Mouse (Mus musculus) forebrain, postnatal 0 days (tissue): Measurements from ENCODE around the gene Afdn. TPM values are rescaled to one million over a fixed set of nuclear protein-coding genes. Genes with fewer than 3 reads are reported as not detected.

Experiments used
- ATAC-seq: fragments of 200-750 bp; cut with Nextera tagmentation; 2 replicates; pipeline ENCODE4 v1.8.0; 2017; ENCODE audit warnings: mild to moderate bottlenecking, moderate library complexity
- DNase-seq: peaks from one replicate; pipeline ENCODE4 v3.0.0-alpha.2; 2015
- H3K27ac ChIP-seq: fragments of 300-500 bp; sonication (generic); 2 replicates; pipeline ENCODE4 v1.5.1; 2014; ENCODE audit warnings: low read depth, mild to moderate bottlenecking, antibody characterized with exemption, low read length, moderate library complexity, mixed read lengths
- H3K27me3 ChIP-seq: fragments of 300-500 bp; sonication (generic); 2 replicates; pipeline ENCODE4 v1.6.1; 2014; ENCODE audit warnings: mild to moderate bottlenecking, low read length, mixed read lengths; ENCODE audit not compliant: insufficient read depth
- H3K36me3 ChIP-seq: fragments of 300-500 bp; sonication (generic); 2 replicates; pipeline ENCODE4 v1.6.1; 2014; ENCODE audit warnings: mild to moderate bottlenecking, moderate library complexity; ENCODE audit not compliant: insufficient read depth
- H3K4me1 ChIP-seq: fragments of 300-500 bp; sonication (generic); 2 replicates; pipeline ENCODE4 v1.6.1; 2014; ENCODE audit warnings: antibody characterized with exemption; ENCODE audit not compliant: insufficient read depth
- H3K4me2 ChIP-seq: fragments of 300-500 bp; sonication (generic); 2 replicates; pipeline ENCODE4 v1.6.1; 2014; ENCODE audit warnings: low read depth, mild to moderate bottlenecking, moderate library complexity
- H3K4me3 ChIP-seq: fragments of 300-500 bp; sonication (generic); 2 replicates; pipeline ENCODE4 v1.5.1; 2014; ENCODE audit warnings: low read depth, low read length, mixed read lengths
- H3K9ac ChIP-seq: fragments of 300-500 bp; sonication (generic); 2 replicates; pipeline ENCODE4 v1.6.1; 2014; ENCODE audit warnings: mild to moderate bottlenecking
- H3K9me3 ChIP-seq: fragments of 300-500 bp; sonication (generic); 2 replicates; pipeline ENCODE4 v1.6.1; 2016; ENCODE audit warnings: low read length
- CTCF ChIP-seq: sonication (generic); IDR thresholded peaks from 2 replicates; pipeline ENCODE4 v1.5.1; 2016; ENCODE audit warnings: antibody characterized with exemption, control low read depth, low read depth
- WGBS: fragments of 180-500 bp; shearing (Covaris S2); extraction: QIAGEN DNeasy Blood & Tissue Kit; methylation state at CpG from one replicate; pipeline ENCODE4 v1.1.7; 2014; 5-methylcytosine and 5-hydroxymethylcytosine counted together
- polyA plus RNA-seq: library from polyadenylated mRNA; unstranded; fragments of >200 nt; fragmentation: Nextera tagmentation; extraction: Ambion mirVana; gene quantifications from 2 replicates; pipeline ENCODE4 v1.2.1, GENCODE M21; 2015
- total RNA-seq: library from RNA; depleted of rRNA; stranded (reverse); fragments of >200 nt; gene quantifications from 2 replicates; pipeline ENCODE4 v1.2.3, GENCODE M21; 2014

Gene Afdn
- total and polyA plus RNA-seq, 2 experiments from 2014 or later: 129 to 146 TPM

DNA sequence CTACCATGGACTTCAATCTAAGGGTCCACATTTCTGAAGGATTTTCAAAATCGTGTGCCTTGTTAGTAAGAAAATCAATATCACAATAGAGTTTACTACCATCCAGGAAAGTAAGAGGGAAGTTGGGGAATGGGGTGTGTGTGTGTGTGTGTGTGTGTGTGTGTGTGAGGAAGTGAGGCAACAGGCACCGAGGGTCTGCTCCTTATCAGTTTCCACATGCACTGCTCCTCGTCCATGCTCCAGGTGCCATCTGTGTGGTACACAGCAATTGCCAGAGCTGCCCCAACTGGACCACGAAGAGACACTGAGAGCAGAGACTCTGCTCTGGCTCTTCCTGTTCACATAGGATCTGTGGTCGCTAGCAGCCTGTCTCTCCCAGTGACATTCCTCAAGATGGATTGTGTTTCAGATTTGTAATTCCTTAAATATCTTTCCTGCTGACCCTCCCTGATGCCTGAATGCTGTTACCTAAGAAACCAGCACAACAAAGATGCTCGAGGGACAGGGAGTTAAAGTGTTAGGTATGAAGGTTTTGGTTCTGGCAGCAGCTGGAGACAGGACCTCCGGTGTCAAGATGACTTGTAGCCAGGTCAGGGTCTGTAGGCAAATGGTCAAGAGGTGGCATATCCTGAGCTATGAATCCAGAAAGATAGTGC lies 22.1 kb upstream of the Afdn start:
- TF ChIP-seq CTCF: no peak
- no peaks in the 10 kb centered on the region for H3K4me1 ChIP-seq
- H3K9ac ChIP-seq: no peak overlapping the region
- WGBS: 74% methylated on average over 7 of the region's 7 CpGs
- H3K9me3 ChIP-seq: no peaks in the 10 kb centered on the region
- H3K4me3 ChIP-seq: no peak overlapping the region
- DNase-seq (no peak), ATAC-seq (no peak)
- H3K36me3 ChIP-seq: no peaks in the 10 kb centered on the region
- no peak overlapping the region for H3K27ac ChIP-seq
- no peak overlapping the region for H3K4me2 ChIP-seq
- no peaks in the 10 kb centered on the region for H3K27me3 ChIP-seq

DNA sequence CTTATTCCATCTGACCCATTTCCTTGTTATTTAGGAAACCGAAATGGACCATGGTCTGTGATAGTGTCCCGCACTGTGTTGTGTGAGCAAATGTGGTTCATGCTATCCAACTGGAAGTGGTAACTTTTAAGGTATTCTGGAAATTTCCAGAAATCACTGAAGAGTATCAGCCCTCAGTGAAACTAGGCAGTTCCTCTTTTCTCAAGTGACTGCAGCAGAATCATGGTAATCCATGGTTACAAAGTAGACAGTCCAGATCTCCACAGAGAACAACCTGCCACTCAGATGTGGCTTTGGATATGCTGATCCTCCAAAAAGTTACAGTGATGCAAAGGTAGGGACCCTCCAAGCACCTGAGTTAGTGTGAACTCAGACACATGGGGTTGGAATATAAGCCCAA lies 21.4 kb upstream of the Afdn start:
- ATAC-seq (no peak), DNase-seq (no peak)
- H3K9ac ChIP-seq: no peak overlapping the region
- H3K9me3 ChIP-seq: no peaks in the 10 kb centered on the region
- no peaks in the 10 kb centered on the region for H3K36me3 ChIP-seq
- no peak overlapping the region for H3K27ac ChIP-seq
- no peaks in the 10 kb centered on the region for H3K4me1 ChIP-seq
- no peak overlapping the region for H3K4me2 ChIP-seq
- no peak for TF ChIP-seq CTCF
- 95% methylated on average over 2 of the region's 2 CpGs for WGBS
- H3K4me3 ChIP-seq: no peak overlapping the region
- no peaks in the 10 kb centered on the region for H3K27me3 ChIP-seq

DNA sequence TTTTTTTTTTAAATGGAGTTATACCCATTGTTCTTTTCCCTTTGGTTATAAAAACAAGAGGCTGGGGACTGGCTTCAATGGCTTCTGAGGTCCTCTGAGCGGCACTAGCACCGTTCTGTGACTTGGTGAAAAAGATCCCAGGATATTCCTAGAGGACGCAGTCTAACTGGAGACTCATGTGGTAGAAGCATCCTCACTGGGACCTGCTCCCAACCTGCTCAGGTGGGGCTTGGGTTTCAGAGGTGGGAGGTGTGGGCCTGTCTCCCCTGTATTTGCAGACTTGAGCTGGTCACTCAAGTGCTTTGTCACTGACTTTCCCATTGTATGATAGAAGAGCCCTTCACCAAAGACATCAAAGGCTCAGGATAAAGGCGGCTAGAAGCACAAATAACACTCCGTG lies 20.4 kb upstream of the Afdn start:
- H3K36me3 ChIP-seq: no peaks in the 10 kb centered on the region
- H3K27ac ChIP-seq: no peak overlapping the region
- H3K9ac ChIP-seq: no peak overlapping the region
- H3K4me3 ChIP-seq: no peak overlapping the region
- no peak overlapping the region for H3K4me2 ChIP-seq
- no peaks in the 10 kb centered on the region for H3K9me3 ChIP-seq
- DNase-seq (no peak), ATAC-seq (no peak)
- H3K4me1 ChIP-seq: no peaks in the 10 kb centered on the region
- no peak for TF ChIP-seq CTCF
- H3K27me3 ChIP-seq: no peaks in the 10 kb centered on the region
- 76% methylated on average over 5 of the region's 5 CpGs for WGBS

DNA sequence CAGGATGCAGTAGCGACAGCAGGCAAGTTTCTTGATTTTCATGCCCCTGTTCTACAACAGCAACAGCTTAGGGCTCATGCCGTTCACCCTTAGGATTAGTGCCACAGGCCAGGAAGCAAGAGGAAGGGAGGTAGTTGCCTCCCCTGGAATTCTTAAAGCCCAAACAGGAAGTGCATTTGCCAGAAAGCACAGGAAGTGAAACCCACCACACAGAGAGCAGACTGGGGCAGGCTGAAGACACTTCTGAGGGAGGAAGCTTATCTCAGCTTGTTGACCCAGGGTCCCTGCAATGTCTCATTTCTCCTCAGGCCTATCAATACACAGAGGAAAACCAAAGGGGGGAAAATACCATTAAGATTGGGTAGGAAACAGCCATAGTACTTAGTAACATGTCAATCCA lies 19.5 kb upstream of the Afdn start:
- Histone ChIP-seq H3K4me1 (no peaks in the 10 kb centered on the region), H3K4me3 (no peak overlapping the region), H3K9me3 (no peaks in the 10 kb centered on the region), H3K9ac (no peak overlapping the region), H3K27ac (no peak overlapping the region), H3K4me2 (no peak overlapping the region), H3K36me3 (no peaks in the 10 kb centered on the region), H3K27me3 (no peaks in the 10 kb centered on the region)
- no peak for TF ChIP-seq CTCF
- no peak for DNase-seq
- 48% methylated on average over 2 of the region's 2 CpGs for WGBS
- ATAC-seq: no peak

DNA sequence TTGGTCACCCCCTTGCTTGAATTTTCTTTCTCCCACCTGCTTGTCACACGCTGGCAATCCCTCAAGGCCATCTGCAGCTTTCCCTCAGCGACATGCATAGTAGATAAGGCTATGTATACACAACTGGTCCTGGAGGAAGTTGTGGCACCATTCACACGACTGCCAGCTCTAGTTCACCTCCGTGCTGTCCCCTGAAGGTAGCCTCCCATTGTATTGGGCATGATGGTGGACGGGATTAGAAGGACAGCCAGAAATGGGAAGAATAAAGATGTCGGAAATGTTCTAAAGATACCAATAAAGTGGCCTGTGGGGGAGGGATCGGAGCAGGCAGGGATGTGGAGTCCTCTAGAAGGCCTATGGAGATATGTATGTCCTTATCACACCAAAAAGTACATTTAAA lies 18.7 kb upstream of the Afdn start:
- Histone ChIP-seq H3K4me2 (no peak overlapping the region), H3K36me3 (no peaks in the 10 kb centered on the region), H3K9ac (no peak overlapping the region), H3K4me1 (no peaks in the 10 kb centered on the region), H3K4me3 (no peak overlapping the region), H3K27ac (no peak overlapping the region), H3K27me3 (no peaks in the 10 kb centered on the region), H3K9me3 (no peaks in the 10 kb centered on the region)
- TF ChIP-seq CTCF: no peak
- WGBS: 82% methylated on average over 7 of the region's 7 CpGs
- no peak for ATAC-seq
- no peak for DNase-seq

DNA sequence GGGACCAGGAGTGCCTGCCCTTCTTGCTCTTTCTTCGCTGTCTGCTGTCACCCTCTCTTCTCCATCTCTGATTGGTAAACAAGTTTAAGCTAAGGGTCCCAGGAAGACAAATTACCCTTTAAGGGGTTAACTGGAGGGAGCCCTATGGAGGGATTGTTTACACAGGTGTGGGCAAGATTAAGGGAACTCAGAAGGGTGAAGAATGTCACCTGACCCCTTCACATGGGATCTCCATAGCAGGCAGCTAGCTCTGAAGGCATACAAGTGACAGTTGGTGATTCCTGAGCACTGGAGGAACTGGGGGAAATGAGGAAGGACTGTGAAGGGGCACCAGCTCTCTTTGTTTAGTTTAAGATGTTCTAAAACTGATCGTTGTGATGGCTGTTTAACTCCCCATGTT lies 18.0 kb upstream of the Afdn start:
- Histone ChIP-seq H3K4me2 (no peak overlapping the region), H3K9me3 (no peaks in the 10 kb centered on the region), H3K4me1 (no peaks in the 10 kb centered on the region), H3K27me3 (no peaks in the 10 kb centered on the region), H3K9ac (no peak overlapping the region), H3K27ac (no peak overlapping the region), H3K4me3 (no peak overlapping the region), H3K36me3 (no peaks in the 10 kb centered on the region)
- DNase-seq (no peak), ATAC-seq (no peak)
- WGBS: 50% methylated on average over 2 of the region's 2 CpGs
- no peak for TF ChIP-seq CTCF

DNA sequence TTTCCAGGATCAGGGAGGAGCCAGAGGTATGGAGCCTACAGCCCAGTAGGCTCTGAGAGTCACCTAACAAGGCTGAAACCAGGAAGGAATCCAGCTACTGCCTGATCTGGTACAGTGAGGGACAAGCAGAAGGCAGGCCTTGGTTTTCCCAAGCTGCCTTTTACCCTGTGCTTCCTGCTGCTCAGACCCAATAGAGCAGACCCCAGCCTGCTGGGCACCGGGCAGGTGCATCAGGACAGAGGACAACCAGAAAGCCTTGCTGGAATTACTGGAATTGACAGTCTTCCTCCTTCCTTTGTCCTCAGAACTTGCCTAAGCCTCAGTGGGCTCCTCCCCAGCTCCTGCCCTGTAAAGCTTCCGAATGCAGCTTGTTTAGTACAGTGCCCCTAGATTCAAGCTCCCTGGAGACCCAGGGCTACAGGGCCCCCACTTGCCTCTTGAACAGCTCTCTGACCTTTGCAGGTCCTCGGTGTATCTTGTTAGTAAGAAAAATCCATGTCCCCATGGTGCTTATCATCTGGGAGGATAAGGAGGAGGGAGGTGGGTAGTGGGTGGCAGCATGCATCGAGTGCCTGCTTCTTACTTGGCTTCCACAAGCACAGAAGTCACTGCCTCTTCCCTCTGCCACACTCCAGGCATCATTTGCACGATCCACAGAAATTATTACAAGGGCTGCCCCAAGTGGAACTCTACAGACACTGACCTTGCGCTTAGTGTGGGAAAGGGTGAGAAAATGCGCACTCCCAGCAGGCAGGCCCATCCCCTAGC lies 17.2 kb upstream of the Afdn start:
- no peaks in the 10 kb centered on the region for H3K9me3 ChIP-seq
- H3K4me2 ChIP-seq: no peak overlapping the region
- H3K9ac ChIP-seq: no peak overlapping the region
- no peaks in the 10 kb centered on the region for H3K36me3 ChIP-seq
- ATAC-seq (no peak), DNase-seq (no peak)
- 52% methylated on average over 7 of the region's 7 CpGs for WGBS
- no peak for TF ChIP-seq CTCF
- no peak overlapping the region for H3K27ac ChIP-seq
- H3K27me3 ChIP-seq: no peaks in the 10 kb centered on the region
- no peak overlapping the region for H3K4me3 ChIP-seq
- no peaks in the 10 kb centered on the region for H3K4me1 ChIP-seq
